Mouse (Mus musculus) CH12.LX (cell line): ENCODE results near the gene Arhgef17.

Source experiments
- CTCF ChIP-seq, 2 experiments: IDR thresholded peaks in 1 of 2; conservative IDR thresholded peaks in 1 of 2; 2 replicates each; pipeline ENCODE4 v1.5.1; 2011 to 2012; ENCODE audit warnings: low read depth in 2 of 2, low read length in 2 of 2, improper control_type of control experiment in 1 of 2, inconsistent platforms in 1 of 2, mild to moderate bottlenecking in 1 of 2, moderate library complexity in 1 of 2
- POLR2A ChIP-seq: IDR thresholded peaks from 2 replicates; pipeline ENCODE4 v1.6.1; 2011; ENCODE audit warnings: low read depth, mild to moderate bottlenecking, improper control_type of control experiment, low read length
- ZKSCAN1 ChIP-seq: IDR thresholded peaks from 2 replicates; pipeline ENCODE4 v1.6.1; 2012; ENCODE audit warnings: low read depth, inconsistent platforms, low read length, improper control_type of control experiment, borderline replicate concordance

DNA sequence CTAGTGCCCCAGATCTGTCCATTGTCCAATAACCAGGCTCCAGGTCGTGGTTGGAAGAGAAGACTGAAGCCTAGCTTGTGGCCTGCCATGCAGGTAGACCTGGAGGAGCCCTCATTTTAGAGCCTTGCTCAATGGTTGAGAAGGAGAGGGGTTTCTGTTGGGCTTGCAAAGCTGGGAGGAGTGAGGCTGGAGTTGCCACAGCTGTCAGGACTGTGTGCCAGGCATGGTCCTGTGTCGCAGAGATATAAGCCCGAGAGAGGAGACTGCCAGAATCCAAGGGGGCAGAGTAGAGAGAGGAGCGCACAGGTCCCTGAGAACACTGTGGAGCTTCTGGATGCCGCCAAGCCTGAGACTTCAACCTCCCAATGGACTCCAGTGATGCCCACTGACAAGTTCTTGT is 12.8 kb upstream of the Arhgef17 start:
- TF ChIP-seq ZKSCAN1 = no peak
- TF ChIP-seq POLR2A = no peak
- TF ChIP-seq CTCF (conservative IDR thresholded peaks at IDR 0.05 in 1 of 2, IDR thresholded peaks at IDR 0.05 in 1 of 2; ENCODE audit: low read depth in 2 of 2, low read length in 2 of 2) = no peak
